Mouse (Mus musculus): ENCODE measurements around the gene Btbd11.

DNA sequence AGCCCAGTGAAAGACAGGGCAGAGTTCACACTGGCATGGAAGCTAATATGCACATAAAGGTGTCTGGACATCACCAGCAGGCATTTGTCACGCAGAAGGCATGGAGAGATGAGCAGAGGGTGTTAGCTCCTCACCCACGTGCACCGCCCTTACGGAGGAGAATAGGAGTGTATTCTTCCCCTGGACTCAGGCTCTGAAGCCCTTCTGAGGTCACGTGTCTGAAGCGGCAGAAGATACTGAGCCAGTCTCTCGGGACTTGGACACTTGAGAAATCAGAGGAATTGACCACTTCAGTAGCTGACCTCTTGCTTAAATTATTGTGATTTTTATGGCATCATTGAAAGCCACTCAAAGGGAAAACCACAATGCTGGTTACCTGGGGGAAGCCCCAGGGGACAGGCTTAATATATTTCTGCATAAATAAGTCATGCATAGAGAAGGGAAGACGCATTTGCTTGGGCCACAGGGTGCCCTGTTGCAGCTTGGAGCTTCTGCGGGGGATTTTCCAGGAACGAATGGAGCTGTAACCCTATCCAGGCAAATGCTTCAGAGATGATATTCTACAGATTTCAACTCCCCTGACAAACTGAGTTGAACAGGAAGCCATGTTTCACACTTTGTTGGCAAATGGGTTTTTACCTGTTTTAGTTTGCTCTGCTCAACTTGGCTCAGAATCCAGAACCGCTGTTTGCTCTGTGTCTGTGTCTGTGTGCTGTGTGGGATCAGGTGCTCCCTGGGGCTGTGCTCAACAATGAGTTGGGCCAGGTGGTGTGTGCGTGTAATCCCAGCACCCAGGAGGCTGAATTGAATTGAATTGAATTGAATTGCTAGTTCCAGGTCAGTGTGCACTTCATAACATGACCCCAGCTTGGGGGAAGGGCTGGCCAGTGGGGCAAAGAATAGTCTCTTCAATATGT, 231.1 kb downstream of the Btbd11 start:
- TF ChIP-seq CTCF (IDR thresholded peaks at IDR 0.05; ENCODE audit: low read depth, low read length): no peak
- no peak for TF ChIP-seq POLR2A (IDR thresholded peaks at IDR 0.05; ENCODE audit: insufficient read depth, low read length)
- TF ChIP-seq EP300 (IDR thresholded peaks at IDR 0.05; ENCODE audit: insufficient read depth, low read depth, low read length): no peak
